Mouse (Mus musculus): ENCODE data around the gene Srgap3. TPM values are rescaled to one million over a fixed set of nuclear protein-coding genes. Genes with fewer than 3 reads are reported as not detected.

Srgap3 gene
- polyA plus RNA-seq, 1 experiment from 2014 or later: 31.4 TPM

DNA sequence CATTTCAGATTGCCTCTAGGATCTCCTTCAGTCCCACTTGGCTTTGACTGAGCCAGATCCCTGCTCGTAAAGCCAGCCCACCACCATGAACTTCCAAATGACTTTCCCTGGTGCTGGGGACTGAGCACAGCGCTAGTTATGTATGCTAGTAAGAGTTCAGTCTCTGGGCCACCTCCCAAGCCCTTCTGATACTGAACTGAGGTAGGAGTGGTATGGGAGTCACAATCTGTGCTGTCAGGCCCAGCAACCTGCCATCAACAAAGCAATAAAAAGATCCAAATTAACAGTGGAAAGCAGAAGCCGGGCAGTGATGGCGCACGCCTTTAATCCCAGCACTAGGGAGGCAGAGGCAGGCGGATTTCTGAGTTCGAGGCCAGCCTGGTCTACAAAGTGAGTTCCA lies 134.2 kb downstream of the Srgap3 start:
- 95% methylated on average over 7 of the region's 7 CpGs for WGBS
- H3K27me3 ChIP-seq (replicated peaks; ENCODE audit: control insufficient read depth, insufficient read depth, low read length): no peaks in the 10 kb centered on the region

DNA sequence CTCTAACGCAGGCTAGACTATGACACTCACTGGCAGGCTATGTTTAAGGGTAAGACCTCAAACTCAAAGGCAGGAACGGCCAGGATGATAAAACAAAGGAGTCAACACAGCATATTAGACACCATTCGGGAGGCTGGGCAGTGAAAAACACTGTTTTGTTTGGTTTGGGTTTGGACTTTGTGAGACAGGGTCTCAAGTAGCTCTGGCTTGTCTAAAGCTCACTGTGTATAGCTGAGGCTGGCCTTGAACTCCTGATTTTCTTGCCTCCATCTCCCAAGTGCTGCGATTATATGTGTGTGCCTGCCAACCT lies 136.6 kb downstream of the Srgap3 start:
- Histone ChIP-seq H3K36me3 (ENCODE audit: control insufficient read depth, insufficient read depth, low read length) (no peaks in the 10 kb centered on the region), H3K4me2 (ENCODE audit: low read length) (peak overlapping the region; percentile 29; the same call in 1 of the 2 replicates), H3K27ac (ENCODE audit: low read depth, low read length) (peak overlapping the region; percentile 90), H3K9me3 (replicated peaks; ENCODE audit: control insufficient read depth, low read length) (no peaks in the 10 kb centered on the region), H3K4me3 (ENCODE audit: low read depth, low read length) (no peak overlapping the region), H3K9ac (ENCODE audit: low read length) (no peak overlapping the region), H3K4me1 (ENCODE audit: control insufficient read depth, insufficient read depth, low read length) (peaks cover 27% of the 10 kb centered on the region), H3K27me3 (replicated peaks; ENCODE audit: control insufficient read depth, insufficient read depth, low read length) (no peaks in the 10 kb centered on the region)
- ATAC-seq: no peak; the same call in 1 of the 2 replicates
- WGBS: 34% methylated on average over 4 of the region's 4 CpGs
- no peak for DNase-seq (ENCODE audit: low spot score)

More for the DNA sequence above, 134.2 kb downstream of the Srgap3 start:
- Histone ChIP-seq H3K4me1 (ENCODE audit: control insufficient read depth, insufficient read depth, low read length) (peaks cover 31% of the 10 kb centered on the region), H3K9ac (ENCODE audit: low read length) (no peak overlapping the region), H3K36me3 (ENCODE audit: control insufficient read depth, insufficient read depth, low read length) (peaks cover 4% of the 10 kb centered on the region; the same call in 1 of the 2 replicates), H3K4me3 (ENCODE audit: low read depth, low read length) (no peak overlapping the region), H3K4me2 (ENCODE audit: low read length) (no peak overlapping the region), H3K27ac (ENCODE audit: low read depth, low read length) (no peak overlapping the region), H3K9me3 (replicated peaks; ENCODE audit: control insufficient read depth, low read length) (no peaks in the 10 kb centered on the region)
- DNase-seq (ENCODE audit: low spot score): no peak
- no peak for ATAC-seq

DNA sequence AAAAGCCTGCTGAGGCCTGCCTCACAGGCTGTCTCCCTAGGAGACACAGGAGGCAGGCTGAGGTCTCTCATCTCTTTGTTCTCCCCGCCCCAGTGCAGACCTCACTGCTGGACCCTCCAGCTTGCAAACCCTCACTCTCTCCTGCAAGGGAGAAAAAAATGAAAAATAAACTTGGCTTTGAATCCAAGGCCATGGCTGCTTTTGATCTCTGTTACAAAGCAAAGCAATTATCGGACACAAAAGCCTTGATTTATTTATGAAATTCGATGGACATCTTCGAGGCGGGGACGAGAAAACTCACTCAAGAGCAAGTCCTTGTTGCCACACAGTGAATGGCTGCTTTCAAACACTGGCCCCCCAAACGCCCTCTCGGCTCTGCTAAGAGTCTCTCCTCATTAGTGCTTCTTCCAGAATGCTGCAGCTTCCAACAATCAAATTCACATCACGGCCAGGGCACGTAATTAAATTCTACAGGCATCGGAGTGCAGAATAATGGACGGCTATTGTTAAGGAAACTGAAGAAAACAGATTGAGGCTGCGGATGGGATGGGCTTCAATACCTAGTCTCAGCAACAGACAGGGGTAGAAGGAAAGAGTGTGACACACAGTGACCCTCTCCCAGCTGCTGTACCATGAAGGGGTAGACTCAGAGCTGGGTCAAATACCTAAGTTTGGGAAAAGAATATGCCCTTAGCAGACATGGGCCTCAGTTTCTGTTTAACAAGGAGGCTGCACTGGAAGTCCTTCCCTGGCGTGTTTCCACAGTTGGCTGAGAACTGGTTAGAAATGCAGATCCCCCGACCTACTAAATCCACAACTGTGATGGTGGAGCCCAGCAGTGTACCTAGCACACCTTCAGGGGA lies 137.2 kb downstream of the Srgap3 start:
- Histone ChIP-seq H3K4me2 (ENCODE audit: low read length) (peak overlapping the region; percentile 29; the same call in 1 of the 2 replicates), H3K9ac (ENCODE audit: low read length) (peak overlapping the region; percentile 18; the same call in 1 of the 2 replicates), H3K36me3 (ENCODE audit: control insufficient read depth, insufficient read depth, low read length) (no peaks in the 10 kb centered on the region), H3K27ac (ENCODE audit: low read depth, low read length) (peak overlapping the region; percentile 90), H3K4me1 (ENCODE audit: control insufficient read depth, insufficient read depth, low read length) (peaks cover 22% of the 10 kb centered on the region), H3K27me3 (replicated peaks; ENCODE audit: control insufficient read depth, insufficient read depth, low read length) (no peaks in the 10 kb centered on the region), H3K9me3 (replicated peaks; ENCODE audit: control insufficient read depth, low read length) (no peaks in the 10 kb centered on the region), H3K4me3 (ENCODE audit: low read depth, low read length) (no peak overlapping the region)
- peak; percentile 95 for DNase-seq (ENCODE audit: low spot score)
- 3% methylated on average over 15 of the region's 15 CpGs for WGBS
- ATAC-seq: peak; percentile 93

DNA sequence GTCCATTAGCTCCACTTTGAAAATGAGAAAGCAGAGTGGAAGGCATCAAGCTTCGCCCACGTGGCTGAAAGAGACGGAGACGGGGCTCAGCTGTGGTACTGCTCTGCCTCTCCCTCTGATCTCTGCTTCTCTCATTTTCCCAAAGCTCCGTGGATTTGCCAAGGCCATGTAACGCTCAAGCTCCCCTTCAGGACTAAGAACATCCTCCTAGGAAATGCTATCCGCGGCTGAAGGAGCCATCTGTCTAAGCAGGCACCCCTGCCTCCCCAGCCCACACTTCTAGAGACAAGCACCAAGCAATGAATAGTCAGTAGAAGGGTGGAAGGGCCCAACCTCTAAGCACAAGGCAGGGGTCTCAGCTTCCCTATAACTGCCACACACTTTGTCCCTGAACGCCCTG lies 138.3 kb downstream of the Srgap3 start:
- Histone ChIP-seq H3K4me2 (ENCODE audit: low read length) (no peak overlapping the region), H3K4me1 (ENCODE audit: control insufficient read depth, insufficient read depth, low read length) (peaks cover 22% of the 10 kb centered on the region), H3K4me3 (ENCODE audit: low read depth, low read length) (no peak overlapping the region), H3K27me3 (replicated peaks; ENCODE audit: control insufficient read depth, insufficient read depth, low read length) (no peaks in the 10 kb centered on the region), H3K9ac (ENCODE audit: low read length) (no peak overlapping the region), H3K9me3 (replicated peaks; ENCODE audit: control insufficient read depth, low read length) (no peaks in the 10 kb centered on the region), H3K36me3 (ENCODE audit: control insufficient read depth, insufficient read depth, low read length) (no peaks in the 10 kb centered on the region), H3K27ac (ENCODE audit: low read depth, low read length) (peak overlapping the region; percentile 90)
- DNase-seq (ENCODE audit: low spot score): no peak
- 71% methylated on average over 9 of the region's 9 CpGs for WGBS
- no peak for ATAC-seq

DNA sequence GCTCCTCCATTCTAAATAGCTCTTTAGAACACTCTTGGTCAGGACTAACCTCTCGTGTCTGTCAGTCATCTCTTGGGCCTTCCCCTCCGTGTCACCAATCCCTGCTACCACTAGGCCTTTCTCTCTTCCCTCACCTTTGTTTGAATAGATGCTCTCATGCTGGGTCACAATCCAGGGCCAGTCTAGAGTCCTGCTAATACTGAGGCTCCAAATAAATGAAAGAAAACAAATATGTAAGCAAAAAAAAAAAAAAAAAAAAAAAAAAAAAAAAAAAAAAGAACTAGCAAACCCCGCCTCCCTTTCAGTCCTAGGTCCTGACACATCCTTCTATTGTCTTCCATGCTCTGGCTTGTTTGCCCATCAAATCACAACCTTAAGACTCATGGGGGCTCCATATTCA lies 145.1 kb downstream of the Srgap3 start:
- no peak for ATAC-seq
- DNase-seq (ENCODE audit: low spot score): no peak
- Histone ChIP-seq H3K27me3 (replicated peaks; ENCODE audit: control insufficient read depth, insufficient read depth, low read length) (no peaks in the 10 kb centered on the region), H3K4me1 (ENCODE audit: control insufficient read depth, insufficient read depth, low read length) (no peaks in the 10 kb centered on the region), H3K36me3 (ENCODE audit: control insufficient read depth, insufficient read depth, low read length) (no peaks in the 10 kb centered on the region), H3K27ac (ENCODE audit: low read depth, low read length) (no peak overlapping the region), H3K9me3 (replicated peaks; ENCODE audit: control insufficient read depth, low read length) (no peaks in the 10 kb centered on the region), H3K9ac (ENCODE audit: low read length) (no peak overlapping the region), H3K4me2 (ENCODE audit: low read length) (no peak overlapping the region), H3K4me3 (ENCODE audit: low read depth, low read length) (no peak overlapping the region)
- WGBS: 80% methylated on average over 3 of the region's 3 CpGs

DNA sequence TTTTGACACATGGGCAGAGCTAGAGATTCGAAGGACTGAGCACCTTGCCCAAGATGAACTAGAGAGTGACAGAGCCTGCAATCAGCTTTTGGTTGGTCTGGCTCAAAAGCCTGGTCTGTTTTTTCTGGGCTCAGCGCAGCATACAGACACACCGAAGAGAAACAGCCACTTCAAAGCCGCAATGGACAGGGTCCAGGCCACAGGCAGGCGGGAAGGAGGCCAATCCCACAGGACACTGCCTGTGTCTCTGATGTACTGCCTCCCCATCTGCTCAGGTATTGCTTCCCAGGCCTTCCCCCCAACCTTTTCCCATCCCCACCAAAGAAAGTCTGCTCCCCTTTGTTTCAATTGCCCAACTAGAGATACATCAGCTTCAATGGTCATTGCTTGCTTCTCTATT lies 148.7 kb downstream of the Srgap3 start:
- Histone ChIP-seq H3K4me1 (ENCODE audit: control insufficient read depth, insufficient read depth, low read length) (no peaks in the 10 kb centered on the region), H3K9me3 (replicated peaks; ENCODE audit: control insufficient read depth, low read length) (no peaks in the 10 kb centered on the region), H3K4me2 (ENCODE audit: low read length) (no peak overlapping the region), H3K4me3 (ENCODE audit: low read depth, low read length) (no peak overlapping the region), H3K36me3 (ENCODE audit: control insufficient read depth, insufficient read depth, low read length) (peaks cover 15% of the 10 kb centered on the region), H3K9ac (ENCODE audit: low read length) (no peak overlapping the region), H3K27ac (ENCODE audit: low read depth, low read length) (no peak overlapping the region), H3K27me3 (replicated peaks; ENCODE audit: control insufficient read depth, insufficient read depth, low read length) (no peaks in the 10 kb centered on the region)
- WGBS: 92% methylated on average over 5 of the region's 5 CpGs
- ATAC-seq (no peak), DNase-seq (ENCODE audit: low spot score) (no peak)

DNA sequence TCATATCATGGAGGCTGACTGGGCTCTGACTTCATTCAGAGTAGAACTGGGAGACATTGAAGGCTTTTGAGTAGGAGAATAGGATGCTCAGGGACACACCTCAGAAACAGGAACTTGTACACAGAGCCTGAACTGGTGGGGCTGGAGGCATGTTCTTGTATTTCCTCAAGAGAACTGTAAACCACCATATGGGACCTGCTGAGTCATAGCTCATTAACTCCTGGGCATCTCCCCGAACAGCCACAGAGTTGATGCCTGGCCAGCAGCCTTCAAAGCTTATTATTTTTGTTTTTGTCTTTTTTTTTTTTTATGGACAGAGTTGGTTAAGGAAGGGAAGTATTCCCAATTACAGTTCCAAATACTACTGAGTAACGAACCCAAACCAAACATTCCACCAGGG lies 150.5 kb downstream of the Srgap3 start:
- Histone ChIP-seq H3K27me3 (replicated peaks; ENCODE audit: control insufficient read depth, insufficient read depth, low read length) (no peaks in the 10 kb centered on the region), H3K4me1 (ENCODE audit: control insufficient read depth, insufficient read depth, low read length) (no peaks in the 10 kb centered on the region), H3K9me3 (replicated peaks; ENCODE audit: control insufficient read depth, low read length) (no peaks in the 10 kb centered on the region), H3K9ac (ENCODE audit: low read length) (no peak overlapping the region), H3K4me3 (ENCODE audit: low read depth, low read length) (no peak overlapping the region), H3K4me2 (ENCODE audit: low read length) (no peak overlapping the region), H3K36me3 (ENCODE audit: control insufficient read depth, insufficient read depth, low read length) (peaks cover 20% of the 10 kb centered on the region), H3K27ac (ENCODE audit: low read depth, low read length) (no peak overlapping the region)
- ATAC-seq (no peak), DNase-seq (ENCODE audit: low spot score) (no peak)
- 66% methylated on average over 2 of the region's 2 CpGs for WGBS

DNA sequence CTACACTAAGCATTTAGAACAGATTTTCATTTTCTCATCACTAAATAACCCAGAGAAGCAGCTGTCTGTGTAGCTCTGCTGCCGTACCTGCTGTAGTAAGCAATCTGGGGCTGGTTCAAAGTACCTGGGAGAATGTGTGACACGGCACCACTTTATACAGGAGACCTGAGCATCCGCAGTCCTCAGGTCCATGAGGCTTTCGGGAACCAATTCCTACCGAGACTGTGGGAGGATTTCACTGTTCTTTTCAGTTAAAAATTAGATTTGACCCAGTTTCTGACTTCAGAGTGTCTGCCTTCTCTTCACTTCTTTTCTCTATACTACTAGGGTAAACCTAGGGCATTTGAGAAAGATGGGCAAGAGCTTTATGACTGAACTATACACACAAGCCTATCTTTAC lies 153.2 kb downstream of the Srgap3 start:
- DNase-seq (ENCODE audit: low spot score) (no peak), ATAC-seq (no peak)
- no peak overlapping the region for H3K4me3 ChIP-seq (ENCODE audit: low read depth, low read length)
- 98% methylated on average over 5 of the region's 5 CpGs for WGBS
- H3K36me3 ChIP-seq (ENCODE audit: control insufficient read depth, insufficient read depth, low read length): peaks cover 20% of the 10 kb centered on the region
- H3K9ac ChIP-seq (ENCODE audit: low read length): no peak overlapping the region
- no peak overlapping the region for H3K4me2 ChIP-seq (ENCODE audit: low read length)
- no peak overlapping the region for H3K27ac ChIP-seq (ENCODE audit: low read depth, low read length)
- no peaks in the 10 kb centered on the region for H3K9me3 ChIP-seq (replicated peaks; ENCODE audit: control insufficient read depth, low read length)
- H3K27me3 ChIP-seq (replicated peaks; ENCODE audit: control insufficient read depth, insufficient read depth, low read length): no peaks in the 10 kb centered on the region
- peaks cover 3% of the 10 kb centered on the region; the same call in 1 of the 2 replicates for H3K4me1 ChIP-seq (ENCODE audit: control insufficient read depth, insufficient read depth, low read length)

DNA sequence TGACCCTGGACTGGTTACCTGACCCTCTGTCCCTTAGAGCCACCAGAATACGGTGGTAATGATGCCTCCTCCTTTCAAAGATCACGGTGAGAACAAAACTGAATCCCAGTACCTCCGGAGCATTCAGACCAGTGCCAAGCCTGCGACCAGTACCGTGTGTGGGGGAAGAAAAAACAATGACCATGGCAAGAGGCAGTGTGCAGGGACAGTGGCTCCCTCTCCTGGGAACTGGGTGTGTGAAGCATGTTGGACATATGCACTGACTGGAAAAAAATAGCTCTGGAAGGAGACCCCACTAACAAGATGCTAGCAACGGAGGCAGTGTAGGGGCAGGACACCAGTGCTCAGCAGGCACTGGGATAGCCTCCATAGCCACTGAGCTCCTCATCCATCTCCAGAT lies 157.2 kb downstream of the Srgap3 start:
- peaks cover 3% of the 10 kb centered on the region; the same call in 1 of the 2 replicates for H3K4me1 ChIP-seq (ENCODE audit: control insufficient read depth, insufficient read depth, low read length)
- DNase-seq (ENCODE audit: low spot score) (no peak), ATAC-seq (no peak)
- WGBS: 69% methylated on average over 6 of the region's 6 CpGs
- H3K27me3 ChIP-seq (replicated peaks; ENCODE audit: control insufficient read depth, insufficient read depth, low read length): no peaks in the 10 kb centered on the region
- H3K9ac ChIP-seq (ENCODE audit: low read length): no peak overlapping the region
- no peak overlapping the region for H3K4me2 ChIP-seq (ENCODE audit: low read length)
- no peak overlapping the region for H3K4me3 ChIP-seq (ENCODE audit: low read depth, low read length)
- H3K9me3 ChIP-seq (replicated peaks; ENCODE audit: control insufficient read depth, low read length): 0 out of 2 replicates have a peak, but pooled peaks cover 2% of the 10 kb centered on the region
- H3K27ac ChIP-seq (ENCODE audit: low read depth, low read length): no peak overlapping the region
- peaks cover 12% of the 10 kb centered on the region for H3K36me3 ChIP-seq (ENCODE audit: control insufficient read depth, insufficient read depth, low read length)

Measured in forebrain, embryonic 14.5 days (tissue).